Mouse (Mus musculus) midbrain, embryonic 15.5 days (tissue): ENCODE data around the gene Bcr. TPM values are rescaled to one million over a fixed set of nuclear protein-coding genes. Genes with fewer than 3 reads are reported as not detected.

Experiments used
- ATAC-seq: fragments of 200-750 bp; cut with Nextera tagmentation; replicated peaks from 2 replicates; pipeline ENCODE4 v1.8.0; 2017; ENCODE audit warnings: moderate TSS enrichment
- H3K27ac ChIP-seq: fragments of 300-500 bp; sonication (generic); 2 replicates; pipeline ENCODE4 v1.5.1; 2015; ENCODE audit warnings: mild to moderate bottlenecking, inconsistent platforms
- H3K27me3 ChIP-seq: fragments of 300-500 bp; sonication (generic); replicated peaks from 2 replicates; pipeline ENCODE4 v1.6.1; 2015; ENCODE audit warnings: inconsistent platforms
- H3K36me3 ChIP-seq: fragments of 300-500 bp; sonication (generic); replicated peaks from 2 replicates; pipeline ENCODE4 v1.6.1; 2015; ENCODE audit warnings: inconsistent platforms
- H3K4me1 ChIP-seq: fragments of 300-500 bp; sonication (generic); 2 replicates; pipeline ENCODE4 v1.6.1; 2015; ENCODE audit warnings: inconsistent platforms
- H3K4me2 ChIP-seq: fragments of 300-500 bp; sonication (generic); 2 replicates; pipeline ENCODE4 v1.6.1; 2015; ENCODE audit warnings: inconsistent platforms, mild to moderate bottlenecking, moderate library complexity
- H3K4me3 ChIP-seq: fragments of 300-500 bp; sonication (generic); 2 replicates; pipeline ENCODE4 v1.5.1; 2015; ENCODE audit warnings: mild to moderate bottlenecking, inconsistent platforms
- H3K9ac ChIP-seq: fragments of 300-500 bp; sonication (generic); 2 replicates; pipeline ENCODE4 v1.6.1; 2015; ENCODE audit warnings: mild to moderate bottlenecking, inconsistent platforms
- H3K9me3 ChIP-seq: fragments of 300-500 bp; sonication (generic); 2 replicates; pipeline ENCODE4 v1.6.1; 2016; ENCODE audit warnings: inconsistent platforms
- WGBS: fragments of 180-500 bp; shearing (Covaris S2); methylation state at CpG from one replicate; pipeline ENCODE4 v1.1.7; 2015; ENCODE audit warnings: mixed read lengths; 5-methylcytosine and 5-hydroxymethylcytosine counted together
- polyA plus RNA-seq: library from polyadenylated mRNA; unstranded; fragments of >200 nt; fragmentation: Nextera tagmentation; extraction: Ambion mirVana; gene quantifications from 2 replicates; pipeline ENCODE4 v1.2.1, GENCODE M21; 2015

The Bcr gene
- polyA plus RNA-seq, 1 experiment from 2014 or later = 19.2 TPM

- 0% methylated on average over 66 of the region's 80 CpGs for WGBS
Observed at GRCm38 (mm10) chr10:75211807-75212645, 151.6 kb downstream of the Bcr start, which contains the start of gene Specc1l. Specc1l (plus strand) TSS chr10:75212073.

GRCm38 (mm10) chr10:75212981-75213380 lies 152.6 kb downstream of the Bcr start:
- ATAC-seq = no peak
- H3K4me1 ChIP-seq = peaks cover 16% of the 10 kb centered on the region
- H3K27ac ChIP-seq = peak overlapping the region; percentile 100
- H3K9ac ChIP-seq = peak overlapping the region; percentile 86
- no peaks in the 10 kb centered on the region for H3K9me3 ChIP-seq
- WGBS = 44% methylated on average over 7 of the region's 7 CpGs
- no peaks in the 10 kb centered on the region for H3K27me3 ChIP-seq
- H3K4me3 ChIP-seq = peak overlapping the region; percentile 79
- H3K36me3 ChIP-seq = no peaks in the 10 kb centered on the region
- peak overlapping the region; percentile 69 for H3K4me2 ChIP-seq

More at GRCm38 (mm10) chr10:75211807-75212645, 151.6 kb downstream of the Bcr start, which contains the start of gene Specc1l:
- H3K4me1 ChIP-seq = peaks cover 16% of the 10 kb centered on the region
- peak within 1 kb of the TSS; percentile 86 for H3K9ac ChIP-seq
- peak; percentile 97 for ATAC-seq
- H3K36me3 ChIP-seq = no peaks in the 10 kb centered on the region
- H3K4me2 ChIP-seq = peak within 1 kb of the TSS; percentile 69
- peak within 1 kb of the TSS; percentile 79 for H3K4me3 ChIP-seq
- H3K27me3 ChIP-seq = no peaks in the 10 kb centered on the region
- no peaks in the 10 kb centered on the region for H3K9me3 ChIP-seq
- peak within 1 kb of the TSS; percentile 100 for H3K27ac ChIP-seq

GRCm38 (mm10) chr10:75220722-75221121 lies 160.3 kb downstream of the Bcr start:
- no peak overlapping the region for H3K27ac ChIP-seq
- no peaks in the 10 kb centered on the region for H3K27me3 ChIP-seq
- ATAC-seq = no peak
- 88% methylated on average over 3 of the region's 3 CpGs for WGBS
- no peaks in the 10 kb centered on the region for H3K36me3 ChIP-seq
- no peak overlapping the region for H3K4me2 ChIP-seq
- no peak overlapping the region for H3K4me3 ChIP-seq
- peaks cover 7% of the 10 kb centered on the region; the same call in 1 of the 2 replicates for H3K4me1 ChIP-seq
- no peaks in the 10 kb centered on the region for H3K9me3 ChIP-seq
- no peak overlapping the region for H3K9ac ChIP-seq

GRCm38 (mm10) chr10:75221936-75222610 lies 161.7 kb downstream of the Bcr start:
- 80% methylated on average over 4 of the region's 4 CpGs for WGBS
- no peaks in the 10 kb centered on the region for H3K27me3 ChIP-seq
- H3K36me3 ChIP-seq = no peaks in the 10 kb centered on the region
- no peak overlapping the region for H3K27ac ChIP-seq
- H3K4me2 ChIP-seq = no peak overlapping the region
- no peak overlapping the region for H3K4me3 ChIP-seq
- H3K4me1 ChIP-seq = peaks cover 7% of the 10 kb centered on the region; the same call in 1 of the 2 replicates
- ATAC-seq = no peak
- no peak overlapping the region for H3K9ac ChIP-seq
- no peaks in the 10 kb centered on the region for H3K9me3 ChIP-seq

GRCm38 (mm10) chr10:75222611-75222998 lies 162.2 kb downstream of the Bcr start:
- Histone ChIP-seq H3K27ac (no peak overlapping the region), H3K4me3 (no peak overlapping the region), H3K9me3 (no peaks in the 10 kb centered on the region), H3K4me1 (peaks cover 7% of the 10 kb centered on the region; the same call in 1 of the 2 replicates), H3K36me3 (no peaks in the 10 kb centered on the region), H3K27me3 (no peaks in the 10 kb centered on the region), H3K9ac (no peak overlapping the region), H3K4me2 (no peak overlapping the region)
- no peak for ATAC-seq
- WGBS = 80% methylated on average over 5 of the region's 5 CpGs

GRCm38 (mm10) chr10:75224154-75224553 lies 163.8 kb downstream of the Bcr start:
- Histone ChIP-seq H3K4me2 (no peak overlapping the region), H3K27me3 (no peaks in the 10 kb centered on the region), H3K27ac (no peak overlapping the region), H3K9ac (no peak overlapping the region), H3K36me3 (no peaks in the 10 kb centered on the region), H3K4me1 (peaks cover 7% of the 10 kb centered on the region; the same call in 1 of the 2 replicates), H3K9me3 (no peaks in the 10 kb centered on the region), H3K4me3 (no peak overlapping the region)
- 68% methylated on average over 3 of the region's 3 CpGs for WGBS
- ATAC-seq = no peak

GRCm38 (mm10) chr10:75224630-75225029 lies 164.2 kb downstream of the Bcr start:
- Histone ChIP-seq H3K27me3 (no peaks in the 10 kb centered on the region), H3K4me2 (no peak overlapping the region), H3K36me3 (no peaks in the 10 kb centered on the region), H3K27ac (no peak overlapping the region), H3K4me1 (peaks cover 7% of the 10 kb centered on the region; the same call in 1 of the 2 replicates), H3K9ac (no peak overlapping the region), H3K9me3 (no peaks in the 10 kb centered on the region), H3K4me3 (no peak overlapping the region)
- no peak for ATAC-seq
- no CpG with 5 or more reads among the region's 2 CpGs for WGBS

- Histone ChIP-seq H3K9ac (no peak overlapping the region), H3K4me1 (peaks cover 4% of the 10 kb centered on the region; the same call in 1 of the 2 replicates), H3K4me3 (no peak overlapping the region), H3K27me3 (no peaks in the 10 kb centered on the region), H3K27ac (no peak overlapping the region), H3K36me3 (peaks cover 11% of the 10 kb centered on the region), H3K4me2 (no peak overlapping the region), H3K9me3 (no peaks in the 10 kb centered on the region)
- no peak for ATAC-seq
- 86% methylated on average over 3 of the region's 3 CpGs for WGBS
Observed at GRCm38 (mm10) chr10:75227381-75227780, 167.0 kb downstream of the Bcr start.

GRCm38 (mm10) chr10:75230572-75230971 lies 170.2 kb downstream of the Bcr start:
- no peak for ATAC-seq
- Histone ChIP-seq H3K36me3 (peaks cover 16% of the 10 kb centered on the region), H3K27me3 (no peaks in the 10 kb centered on the region), H3K9me3 (no peaks in the 10 kb centered on the region), H3K9ac (no peak overlapping the region), H3K4me3 (no peak overlapping the region), H3K27ac (no peak overlapping the region), H3K4me2 (no peak overlapping the region), H3K4me1 (no peaks in the 10 kb centered on the region)
- WGBS = 71% methylated on average over 4 of the region's 4 CpGs

- Histone ChIP-seq H3K9me3 (no peaks in the 10 kb centered on the region), H3K9ac (no peak overlapping the region), H3K36me3 (peaks cover 16% of the 10 kb centered on the region), H3K27me3 (no peaks in the 10 kb centered on the region), H3K4me1 (no peaks in the 10 kb centered on the region), H3K4me3 (no peak overlapping the region), H3K4me2 (no peak overlapping the region), H3K27ac (no peak overlapping the region)
- 92% methylated on average over 1 of the region's 1 CpGs for WGBS
- ATAC-seq = no peak
Observed at GRCm38 (mm10) chr10:75231876-75232275, 171.5 kb downstream of the Bcr start.

- 93% methylated on average over 4 of the region's 4 CpGs for WGBS
- H3K36me3 ChIP-seq = peaks cover 16% of the 10 kb centered on the region
Observed at GRCm38 (mm10) chr10:75232612-75233155, 172.3 kb downstream of the Bcr start.

GRCm38 (mm10) chr10:75233489-75233888 lies 173.1 kb downstream of the Bcr start:
- Histone ChIP-seq H3K9ac (no peak overlapping the region), H3K4me2 (no peak overlapping the region), H3K27me3 (no peaks in the 10 kb centered on the region), H3K27ac (no peak overlapping the region), H3K4me3 (no peak overlapping the region), H3K9me3 (no peaks in the 10 kb centered on the region), H3K4me1 (no peaks in the 10 kb centered on the region), H3K36me3 (peaks cover 19% of the 10 kb centered on the region)
- no peak for ATAC-seq
- WGBS = 83% methylated on average over 2 of the region's 2 CpGs

More at GRCm38 (mm10) chr10:75232612-75233155, 172.3 kb downstream of the Bcr start:
- no peak overlapping the region for H3K4me2 ChIP-seq
- H3K9ac ChIP-seq = no peak overlapping the region
- H3K4me3 ChIP-seq = no peak overlapping the region
- H3K27ac ChIP-seq = no peak overlapping the region
- no peaks in the 10 kb centered on the region for H3K9me3 ChIP-seq
- H3K27me3 ChIP-seq = no peaks in the 10 kb centered on the region
- H3K4me1 ChIP-seq = no peaks in the 10 kb centered on the region
- ATAC-seq = no peak
